Mouse (Mus musculus): ENCODE data around the gene Tctn3. TPM values are rescaled to one million over a fixed set of nuclear protein-coding genes. Genes with fewer than 3 reads are reported as not detected.
A peak's percentile ranks its signal among the peaks of the same experiment; 100 is the strongest.
"Not testable (repeated sequence)": the region's sequence is repeated elsewhere in the genome, so short reads cannot be mapped to it uniquely, and the experiment has no call there.

Tctn3 gene
- polyA plus RNA-seq, 1 experiment from 2014 or later = 3.9 TPM

GRCm38 (mm10) chr19:40616021-40616420 is 4.0 kb upstream of the Tctn3 start:
- Histone ChIP-seq H3K4me2 (no peak overlapping the region), H3K9me3 (replicated peaks) (no peaks in the 10 kb centered on the region), H3K4me3 (no peak overlapping the region), H3K4me1 (peaks cover 13% of the 10 kb centered on the region), H3K27me3 (replicated peaks) (peaks cover 18% of the 10 kb centered on the region; the same call in 1 of the 2 replicates), H3K9ac (no peak overlapping the region), H3K27ac (no peak overlapping the region), H3K36me3 (no peaks in the 10 kb centered on the region)
- WGBS (ENCODE audit: insufficient replicate concordance) = 79% methylated on average over 7 of the region's 7 CpGs
- no peak for ATAC-seq

GRCm38 (mm10) chr19:40614811-40615210 is 2.8 kb upstream of the Tctn3 start:
- Histone ChIP-seq H3K36me3 (no peaks in the 10 kb centered on the region), H3K27me3 (replicated peaks) (peaks cover 18% of the 10 kb centered on the region; the same call in 1 of the 2 replicates), H3K4me1 (peaks cover 19% of the 10 kb centered on the region), H3K9ac (no peak overlapping the region), H3K4me2 (no peak overlapping the region), H3K4me3 (no peak overlapping the region), H3K27ac (no peak overlapping the region), H3K9me3 (replicated peaks) (no peaks in the 10 kb centered on the region)
- ATAC-seq = no peak
- WGBS (ENCODE audit: insufficient replicate concordance) = 70% methylated on average over 7 of the region's 7 CpGs

GRCm38 (mm10) chr19:40607676-40608075 is 4.4 kb downstream of the Tctn3 start:
- Histone ChIP-seq H3K27me3 (replicated peaks) (no peaks in the 10 kb centered on the region), H3K4me2 (no peak overlapping the region), H3K4me1 (peaks cover 19% of the 10 kb centered on the region), H3K27ac (no peak overlapping the region), H3K36me3 (peaks cover 52% of the 10 kb centered on the region), H3K9ac (no peak overlapping the region), H3K9me3 (replicated peaks) (no peaks in the 10 kb centered on the region), H3K4me3 (no peak overlapping the region)
- ATAC-seq = no peak
- 68% methylated on average over 6 of the region's 6 CpGs for WGBS (ENCODE audit: insufficient replicate concordance)

GRCm38 (mm10) chr19:40605189-40605588 is 6.8 kb downstream of the Tctn3 start:
- no peaks in the 10 kb centered on the region for H3K9me3 ChIP-seq (replicated peaks)
- ATAC-seq = no peak
- no peak overlapping the region for H3K27ac ChIP-seq
- H3K36me3 ChIP-seq = peaks cover 54% of the 10 kb centered on the region
- H3K4me2 ChIP-seq = no peak overlapping the region
- H3K4me1 ChIP-seq = peaks cover 10% of the 10 kb centered on the region; the same call in 1 of the 2 replicates
- no peak overlapping the region for H3K4me3 ChIP-seq
- no peak overlapping the region for H3K9ac ChIP-seq
- 81% methylated on average over 9 of the region's 9 CpGs for WGBS (ENCODE audit: insufficient replicate concordance)
- no peaks in the 10 kb centered on the region for H3K27me3 ChIP-seq (replicated peaks)

GRCm38 (mm10) chr19:40601870-40602269 is 10.2 kb downstream of the Tctn3 start:
- H3K27me3 ChIP-seq (replicated peaks) = no peaks in the 10 kb centered on the region
- no peak overlapping the region for H3K4me3 ChIP-seq
- no peak overlapping the region for H3K4me2 ChIP-seq
- peaks cover 27% of the 10 kb centered on the region for H3K36me3 ChIP-seq
- H3K9ac ChIP-seq = no peak overlapping the region
- no peaks in the 10 kb centered on the region for H3K9me3 ChIP-seq (replicated peaks)
- no peak overlapping the region for H3K27ac ChIP-seq
- peaks cover 10% of the 10 kb centered on the region; the same call in 1 of the 2 replicates for H3K4me1 ChIP-seq
- ATAC-seq = 0 out of 2 replicates have a peak, but pooled peaks have one; percentile 37
- WGBS (ENCODE audit: insufficient replicate concordance) = 41% methylated on average over 3 of the region's 3 CpGs

- peaks cover 17% of the 10 kb centered on the region for H3K36me3 ChIP-seq
- ATAC-seq; H3K4me1 ChIP-seq; H3K4me3 ChIP-seq; H3K9me3 ChIP-seq (replicated peaks); H3K27me3 ChIP-seq (replicated peaks); H3K27ac ChIP-seq; H3K9ac ChIP-seq; H3K4me2 ChIP-seq: not testable (repeated sequence)
- WGBS (ENCODE audit: insufficient replicate concordance) = 76% methylated on average over 5 of the region's 5 CpGs
Measured at GRCm38 (mm10) chr19:40600846-40601245, 11.2 kb downstream of the Tctn3 start.

GRCm38 (mm10) chr19:40595831-40596230 is 16.2 kb downstream of the Tctn3 start:
- no peak overlapping the region for H3K9ac ChIP-seq
- H3K27ac ChIP-seq = no peak overlapping the region
- H3K4me2 ChIP-seq = no peak overlapping the region
- H3K9me3 ChIP-seq (replicated peaks) = no peaks in the 10 kb centered on the region
- WGBS (ENCODE audit: insufficient replicate concordance) = 77% methylated on average over 8 of the region's 8 CpGs
- H3K4me1 ChIP-seq = no peaks in the 10 kb centered on the region
- no peaks in the 10 kb centered on the region for H3K27me3 ChIP-seq (replicated peaks)
- ATAC-seq = no peak
- H3K36me3 ChIP-seq = no peaks in the 10 kb centered on the region
- no peak overlapping the region for H3K4me3 ChIP-seq

GRCm38 (mm10) chr19:40595231-40595630 is 16.8 kb downstream of the Tctn3 start:
- Histone ChIP-seq H3K27ac (no peak overlapping the region), H3K9ac (no peak overlapping the region), H3K4me1 (peaks cover 5% of the 10 kb centered on the region; the same call in 1 of the 2 replicates), H3K4me3 (no peak overlapping the region), H3K4me2 (no peak overlapping the region), H3K36me3 (no peaks in the 10 kb centered on the region), H3K9me3 (replicated peaks) (no peaks in the 10 kb centered on the region), H3K27me3 (replicated peaks) (no peaks in the 10 kb centered on the region)
- WGBS (ENCODE audit: insufficient replicate concordance) = 62% methylated on average over 3 of the region's 3 CpGs
- no peak for ATAC-seq

GRCm38 (mm10) chr19:40589530-40589880 is 22.5 kb downstream of the Tctn3 start:
- no peaks in the 10 kb centered on the region for H3K9me3 ChIP-seq (replicated peaks)
- under 1% methylated on average over 10 of the region's 10 CpGs for WGBS (ENCODE audit: insufficient replicate concordance)

GRCm38 (mm10) chr19:40588847-40589529 is 23.0 kb downstream of the Tctn3 start:
- WGBS (ENCODE audit: insufficient replicate concordance) = under 1% methylated on average over 18 of the region's 18 CpGs
- peaks cover 18% of the 10 kb centered on the region for H3K36me3 ChIP-seq
- peak overlapping the region; percentile 82 for H3K27ac ChIP-seq
- H3K4me3 ChIP-seq = peak overlapping the region; percentile 77
- H3K9ac ChIP-seq = peak overlapping the region; percentile 75
- H3K9me3 ChIP-seq (replicated peaks) = no peaks in the 10 kb centered on the region
- peak; percentile 51; the same call in 1 of the 2 replicates for ATAC-seq
- H3K4me1 ChIP-seq = peaks cover 42% of the 10 kb centered on the region
- H3K4me2 ChIP-seq = peak overlapping the region; percentile 86
- H3K27me3 ChIP-seq (replicated peaks) = no peaks in the 10 kb centered on the region

More at GRCm38 (mm10) chr19:40589530-40589880, 22.5 kb downstream of the Tctn3 start:
- peaks cover 42% of the 10 kb centered on the region for H3K4me1 ChIP-seq
- H3K36me3 ChIP-seq = peaks cover 15% of the 10 kb centered on the region
- peak overlapping the region; percentile 86 for H3K4me2 ChIP-seq
- peak overlapping the region; percentile 82; the same call in 1 of the 2 replicates for H3K27ac ChIP-seq
- no peaks in the 10 kb centered on the region for H3K27me3 ChIP-seq (replicated peaks)
- no peak for ATAC-seq
- peak overlapping the region; percentile 75 for H3K9ac ChIP-seq
- H3K4me3 ChIP-seq = peak overlapping the region; percentile 77

- Histone ChIP-seq H3K27ac (peak within 1 kb of the TSS; percentile 82), H3K36me3 (peaks cover 25% of the 10 kb centered on the region), H3K4me1 (peaks cover 42% of the 10 kb centered on the region), H3K9me3 (replicated peaks) (no peaks in the 10 kb centered on the region), H3K9ac (peak within 1 kb of the TSS; percentile 75), H3K27me3 (replicated peaks) (no peaks in the 10 kb centered on the region), H3K4me3 (peak within 1 kb of the TSS; percentile 77), H3K4me2 (peak within 1 kb of the TSS; percentile 86)
- WGBS (ENCODE audit: insufficient replicate concordance) = under 1% methylated on average over 34 of the region's 34 CpGs
- peak; percentile 87 for ATAC-seq
Measured at GRCm38 (mm10) chr19:40588293-40588654, 23.8 kb downstream of the Tctn3 start, which contains the start of gene Aldh18a1. Gene Aldh18a1 (minus strand): TSS chr19:40588463.

GRCm38 (mm10) chr19:40587491-40588292 is 24.3 kb downstream of the Tctn3 start:
- Histone ChIP-seq H3K9ac (peak overlapping the region; percentile 75), H3K4me1 (peaks cover 42% of the 10 kb centered on the region), H3K27me3 (replicated peaks) (no peaks in the 10 kb centered on the region), H3K27ac (peak overlapping the region; percentile 82), H3K36me3 (peaks cover 31% of the 10 kb centered on the region), H3K9me3 (replicated peaks) (no peaks in the 10 kb centered on the region), H3K4me3 (peak overlapping the region; percentile 77), H3K4me2 (peak overlapping the region; percentile 86)
- 1% methylated on average over 30 of the region's 30 CpGs for WGBS (ENCODE audit: insufficient replicate concordance)
- peak; percentile 68 for ATAC-seq
